21 mouse cellular contexts compared by ENCODE assay signal in the genomic region with DNA sequence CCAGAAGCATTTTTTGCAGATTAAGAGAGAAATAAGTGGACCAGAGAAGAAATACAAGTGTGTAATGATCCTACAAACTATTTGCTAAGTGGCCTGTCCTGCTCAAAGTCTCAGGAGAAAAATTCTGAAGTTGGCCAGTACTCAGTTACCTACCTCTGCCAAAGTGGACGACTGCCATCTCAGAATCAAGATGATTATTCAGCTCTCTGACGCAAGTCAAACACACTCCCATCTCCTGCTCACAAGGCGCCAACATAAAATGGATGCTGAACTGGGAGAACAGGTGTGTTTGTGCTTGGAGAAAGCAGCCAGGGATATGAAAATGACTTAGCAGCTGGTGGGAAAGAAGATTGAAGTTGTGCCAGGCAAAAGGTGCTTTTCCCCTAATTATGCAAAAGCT. TPM values are rescaled to one million over a fixed set of nuclear protein-coding genes. Genes with fewer than 3 reads are reported as not detected.
DNase-seq lines count a peak whose midpoint lies in the region; ATAC-seq and TF ChIP-seq lines count a peak whose summit lies in the region.
"Had no signal": no experiment of that assay in that cellular context is flagged by ENCODE, and none has a peak within 500 bp of the region (broad histone marks: within the 10 kb centered on the region; RNA-seq: fewer than 3 reads in every experiment).

No protein-coding gene starts in this region.

- 72% methylated on average over 3 of the region's 3 CpGs for WGBS in hindbrain, embryonic 16.5 days
- 63% methylated on average over 3 of the region's 3 CpGs for WGBS in hindbrain, embryonic 14.5 days

- H3K9me3 ChIP-seq in hindbrain, embryonic 16.5 days (ENCODE audit: control insufficient read depth, low read length): no peaks in the 10 kb centered on the region
- no peaks in the 10 kb centered on the region for H3K9me3 ChIP-seq in hindbrain, embryonic 14.5 days (ENCODE audit: control insufficient read depth, low read length)
- H3K9me3 ChIP-seq: heart, embryonic 12.5 days; hindbrain, embryonic 15.5 days; limb, embryonic 13.5 days; liver, embryonic 15.5 days; midbrain, embryonic 12.5 days; neural tube, embryonic 13.5 days had no signal

- H3K4me1 ChIP-seq in hindbrain, embryonic 16.5 days (ENCODE audit: control insufficient read depth, insufficient read depth, low read depth, low read length): no peaks in the 10 kb centered on the region; the same call in 1 of the 2 replicates
- H3K4me1 ChIP-seq in hindbrain, embryonic 14.5 days (replicated peaks; ENCODE audit: control insufficient read depth, insufficient read depth, low read length): 0 out of 2 replicates have a peak, but pooled peaks cover 7% of the 10 kb centered on the region
- H3K4me1 ChIP-seq: heart, embryonic 12.5 days; limb, embryonic 13.5 days; liver, embryonic 15.5 days had no signal

- no peaks in the 10 kb centered on the region for H3K27me3 ChIP-seq in hindbrain, embryonic 16.5 days (replicated peaks; ENCODE audit: control insufficient read depth, insufficient read depth, low read length)
- no peaks in the 10 kb centered on the region for H3K27me3 ChIP-seq in hindbrain, embryonic 14.5 days (ENCODE audit: control insufficient read depth, insufficient read depth, low read length)
- H3K27me3 ChIP-seq: heart, embryonic 12.5 days; hindbrain, embryonic 15.5 days; limb, embryonic 13.5 days; liver, embryonic 15.5 days; midbrain, embryonic 12.5 days; neural tube, embryonic 13.5 days had no signal

- H3K36me3 ChIP-seq in hindbrain, embryonic 16.5 days (ENCODE audit: control insufficient read depth, insufficient read depth, low read length): no peaks in the 10 kb centered on the region
- H3K36me3 ChIP-seq in hindbrain, embryonic 14.5 days (replicated peaks; ENCODE audit: control insufficient read depth, insufficient read depth): no peaks in the 10 kb centered on the region
- H3K36me3 ChIP-seq: heart, embryonic 12.5 days; hindbrain, embryonic 15.5 days; limb, embryonic 13.5 days; liver, embryonic 15.5 days; midbrain, embryonic 12.5 days; neural tube, embryonic 13.5 days had no signal

- H3K4me3 ChIP-seq in hindbrain, embryonic 16.5 days (ENCODE audit: low read length): no peak overlapping the region
- no peak overlapping the region for H3K4me3 ChIP-seq in hindbrain, embryonic 14.5 days (replicated peaks; ENCODE audit: low read length)
- H3K4me3 ChIP-seq: heart, embryonic 12.5 days; hindbrain, embryonic 15.5 days; limb, embryonic 13.5 days; liver, embryonic 15.5 days; midbrain, embryonic 12.5 days; neural tube, embryonic 13.5 days had no signal

- H3K27ac ChIP-seq in hindbrain, embryonic 16.5 days (ENCODE audit: low read depth, low read length): no peak overlapping the region
- no peak overlapping the region for H3K27ac ChIP-seq in hindbrain, embryonic 14.5 days
- H3K27ac ChIP-seq: hindbrain, embryonic 15.5 days; limb, embryonic 13.5 days; liver, embryonic 15.5 days; midbrain, embryonic 12.5 days; neural tube, embryonic 13.5 days had no signal

- DNase-seq in cerebellum, postnatal 14 days: peak; percentile 22 to 35
- DNase-seq in cerebellum, adult 18-20 months: no peak
- no peak for DNase-seq in hindbrain, embryonic 14.5 days (ENCODE audit: low spot score)
- peak; percentile 43 for DNase-seq in NIH3T3 (ENCODE audit: low read depth)
- DNase-seq in brain, embryonic 14.5 days (ENCODE audit: low read depth): peak; percentile 55
- DNase-seq in frontal cortex, adult 2 months (ENCODE audit: extremely low spot score in 1 of 2, low spot score in 1 of 2): no peak
- no peak for DNase-seq in right cerebral cortex, postnatal 10 days (ENCODE audit: low spot score in 2 of 2)
- DNase-seq: B cell, adult 2 months; cerebellum, postnatal 25 days; embryo, embryonic 11 days; heart, postnatal 14 days; spleen, adult 18-20 months; thymus, postnatal 36 days had no signal

- H3K9ac ChIP-seq in hindbrain, embryonic 16.5 days (ENCODE audit: low read depth, low read length): no peak overlapping the region
- H3K9ac ChIP-seq in hindbrain, embryonic 14.5 days: no peak overlapping the region
- H3K9ac ChIP-seq: heart, embryonic 12.5 days; hindbrain, embryonic 15.5 days; limb, embryonic 13.5 days; liver, embryonic 15.5 days; midbrain, embryonic 12.5 days; neural tube, embryonic 13.5 days had no signal

- ATAC-seq in hindbrain, embryonic 16.5 days: peak; percentile 27; the same call in 1 of the 2 replicates
- ATAC-seq in hindbrain, embryonic 14.5 days (ENCODE audit: low FRiP score): no peak
- ATAC-seq: intestine, postnatal 0 days had no signal

- TF ChIP-seq CTCF in brain, embryonic 14.5 days (IDR thresholded peaks at IDR 0.05; ENCODE audit: borderline replicate concordance, extremely low read depth, insufficient read depth, insufficient read length): no peak

- TF ChIP-seq POLR2A in brain, embryonic 14.5 days (IDR thresholded peaks at IDR 0.05; ENCODE audit: borderline replicate concordance, extremely low read depth, insufficient read depth, insufficient read length, poor library complexity, severe bottlenecking): no peak

- H3K4me2 ChIP-seq in hindbrain, embryonic 16.5 days (ENCODE audit: low read length): no peak overlapping the region
- H3K4me2 ChIP-seq in hindbrain, embryonic 14.5 days (replicated peaks): no peak overlapping the region
- H3K4me2 ChIP-seq: heart, embryonic 12.5 days; hindbrain, embryonic 15.5 days; limb, embryonic 13.5 days; liver, embryonic 15.5 days; midbrain, embryonic 12.5 days; neural tube, embryonic 13.5 days had no signal

RNA-seq across cellular contexts. Expression of a gene that starts 21.7 kb away (rescaled TPM):
- 28.0 and 29.0 TPM in 2 replicates for polyA plus RNA-seq in hindbrain, embryonic 16.5 days (2015; fragmentation: Nextera tagmentation; extraction: Ambion mirVana)
- 28.4 and 31.4 TPM in 2 replicates for polyA plus RNA-seq in hindbrain, embryonic 14.5 days (2014; fragmentation: Nextera tagmentation; extraction: Ambion mirVana)
- 20.5 and 22.0 TPM in 2 replicates for polyA plus RNA-seq in brain, embryonic 14.5 days (2012; rRNA removed)
- polyA plus RNA-seq in frontal cortex, adult 2 months (2012; rRNA removed): 37.3 and 46.1 TPM in 2 replicates

Comparison
In these comparisons a context has a peak if more than half of its experiments do, and no peak if none do; other contexts are left out.
1. DNase-seq: peak in cerebellum, postnatal 14 days (2 of 2), NIH3T3 (single experiment) and brain, embryonic 14.5 days (single experiment); none in cerebellum, adult 18-20 months (0 of 2), hindbrain, embryonic 14.5 days (single experiment), frontal cortex, adult 2 months (0 of 2) and right cerebral cortex, postnatal 10 days (0 of 2).